Mouse (Mus musculus) frontal cortex, postnatal 36 days (tissue): ENCODE measurements around the gene Upb1.
A peak's percentile ranks its signal among the peaks of the same experiment; 100 is the strongest.

ENCODE experiments used
- DNase-seq, 2 experiments: peaks; one replicate each; pipeline ENCODE4 v3.0.0; 2022; ENCODE audit warnings: low spot score in 2 of 2

Upb1 gene

GRCm38 (mm10) chr10:75428049-75429003, 27.4 kb downstream of the Upb1 start:
- DNase-seq: no peak

- DNase-seq: no peak
These were observed 28.1 kb downstream of the Upb1 start for GRCm38 (mm10) chr10:75429004-75429380.

- peak in 1 of 2 experiments; percentile 17 for DNase-seq
These were observed 28.7 kb downstream of the Upb1 start for GRCm38 (mm10) chr10:75429522-75430146.

GRCm38 (mm10) chr10:75430147-75430537, 29.2 kb downstream of the Upb1 start:
- DNase-seq: no peak

- no peak for DNase-seq
These were observed 29.7 kb downstream of the Upb1 start for GRCm38 (mm10) chr10:75430633-75431032.

GRCm38 (mm10) chr10:75436604-75437217, 35.8 kb downstream of the Upb1 start:
- peak; percentile 86 to 90 for DNase-seq

- no peak for DNase-seq
These were observed 36.4 kb downstream of the Upb1 start for GRCm38 (mm10) chr10:75437284-75437683.

- peak; percentile 16 to 45 for DNase-seq
These were observed 37.4 kb downstream of the Upb1 start for GRCm38 (mm10) chr10:75438132-75438810.

DNA sequence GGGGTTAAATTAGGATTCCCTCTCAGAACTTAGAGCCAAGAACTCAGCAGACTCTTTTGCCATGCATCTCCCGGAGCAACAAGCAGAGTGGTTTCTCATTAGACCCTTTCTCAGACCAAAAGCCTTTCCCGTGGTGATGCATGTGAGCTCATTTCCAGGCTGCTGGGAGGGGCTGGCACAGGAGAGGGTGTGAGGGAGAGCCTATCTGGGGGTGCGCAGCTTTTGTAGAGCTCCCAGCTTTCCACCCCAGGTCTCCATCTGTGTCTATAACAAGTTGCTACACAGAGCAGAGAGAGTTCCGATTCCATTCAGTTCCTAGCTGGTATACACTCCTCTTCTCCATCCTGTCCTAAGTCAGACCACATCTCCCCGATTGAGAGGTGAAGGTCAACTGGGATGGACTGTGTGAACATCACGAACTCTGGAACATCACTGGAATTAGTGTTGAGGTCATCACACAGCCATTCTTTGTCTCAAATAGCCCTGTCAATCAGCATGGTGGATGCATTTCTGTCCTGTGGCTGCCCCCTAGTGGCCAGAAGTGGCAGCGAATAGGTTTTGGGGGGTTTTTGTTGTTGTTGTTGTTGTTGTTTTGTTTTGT, 38.4 kb downstream of the Upb1 start:
- DNase-seq: peak; percentile 30 to 45

DNA sequence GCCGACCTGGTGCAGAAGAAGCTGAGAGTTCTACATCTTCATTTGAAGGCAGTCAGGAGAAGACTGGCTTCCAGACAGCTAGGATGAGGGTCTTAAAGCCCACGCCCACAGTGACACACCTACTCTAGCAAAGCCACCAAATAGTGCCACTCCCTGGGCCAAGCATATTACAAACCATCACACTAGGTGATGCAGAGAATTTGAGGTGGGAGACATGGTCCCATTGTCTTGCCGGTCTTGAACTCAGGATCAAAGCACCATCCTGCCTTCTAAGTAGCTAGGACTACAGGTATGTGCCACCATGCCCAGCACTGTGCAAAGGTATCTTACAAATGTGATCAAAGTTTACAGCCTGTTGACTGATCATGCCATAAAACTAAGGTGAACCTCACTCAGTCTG, 39.8 kb downstream of the Upb1 start:
- DNase-seq: no peak

GRCm38 (mm10) chr10:75441800-75442199, 40.9 kb downstream of the Upb1 start:
- DNase-seq: no peak

DNA sequence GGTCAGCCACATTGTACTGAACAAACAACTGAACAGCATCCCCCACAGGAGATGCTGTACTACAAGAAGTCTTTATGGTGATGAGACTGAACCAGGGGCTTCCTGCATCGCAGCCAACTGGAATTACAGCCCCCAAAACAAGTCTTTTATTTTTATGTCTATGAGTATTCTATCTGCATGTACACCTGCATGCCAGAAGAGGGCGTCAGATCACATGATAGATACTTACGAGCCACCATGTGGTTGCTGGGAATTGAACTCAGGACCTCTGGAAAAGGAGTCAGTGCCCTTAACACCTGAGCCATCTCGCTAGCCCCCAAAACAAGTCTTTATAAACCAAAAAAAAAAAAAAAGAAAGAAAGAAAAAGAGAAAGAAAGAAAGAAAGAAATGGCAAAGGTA, 42.1 kb downstream of the Upb1 start:
- no peak for DNase-seq

DNA sequence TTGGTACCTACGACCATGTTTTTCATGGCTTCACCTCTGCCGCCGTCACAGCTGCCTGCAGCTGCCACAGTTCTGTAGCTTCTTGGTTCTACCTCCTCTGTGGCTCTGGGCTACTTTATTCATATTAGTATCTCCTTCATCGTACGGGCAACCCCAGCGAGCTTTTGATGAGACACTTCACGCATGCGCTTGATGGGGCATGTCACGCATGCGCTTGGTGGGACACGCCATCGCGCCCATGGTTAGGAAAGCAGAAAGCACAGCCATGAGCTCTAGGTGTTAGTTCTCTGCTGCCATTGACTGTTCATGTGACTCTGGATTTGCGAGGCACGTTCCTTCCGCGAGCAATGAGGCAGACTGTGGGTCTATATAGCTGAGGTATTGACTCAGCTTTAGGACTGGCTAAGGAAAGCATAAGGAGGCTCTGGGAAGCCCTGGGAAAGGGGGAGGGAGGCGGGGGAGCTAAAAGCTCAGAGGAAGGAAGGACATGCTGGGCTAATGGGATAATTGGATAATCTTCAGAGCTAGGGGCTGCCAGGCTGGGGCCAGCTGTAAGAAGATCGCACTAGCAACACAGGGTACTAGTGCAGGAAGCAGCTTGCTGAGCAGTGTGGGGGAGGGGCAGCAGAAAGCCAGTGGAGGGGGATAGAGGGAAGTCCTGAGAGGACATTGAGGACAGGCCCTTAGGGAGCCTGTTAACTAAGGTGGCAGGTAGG, 43.4 kb downstream of the Upb1 start:
- no peak for DNase-seq

DNA sequence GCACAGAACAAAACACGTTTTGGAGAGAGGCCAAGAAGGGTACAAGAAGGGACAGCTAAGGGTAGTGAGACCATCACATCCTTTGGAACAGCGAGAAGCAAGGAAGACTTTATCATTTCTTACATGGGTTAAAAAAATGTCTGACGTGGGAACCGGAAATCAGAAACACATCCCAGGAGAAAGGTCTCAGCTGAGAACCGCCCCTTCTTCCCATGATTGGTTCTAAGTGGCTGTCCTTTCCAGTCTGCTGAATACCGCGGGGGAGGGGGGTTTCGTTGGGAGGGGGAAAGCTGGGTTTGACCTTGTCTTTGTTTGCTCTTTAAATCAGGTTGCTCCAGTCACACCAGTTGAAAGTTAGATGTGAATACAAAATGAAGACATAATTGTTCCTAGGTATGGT, 44.1 kb downstream of the Upb1 start:
- DNase-seq: no peak

DNA sequence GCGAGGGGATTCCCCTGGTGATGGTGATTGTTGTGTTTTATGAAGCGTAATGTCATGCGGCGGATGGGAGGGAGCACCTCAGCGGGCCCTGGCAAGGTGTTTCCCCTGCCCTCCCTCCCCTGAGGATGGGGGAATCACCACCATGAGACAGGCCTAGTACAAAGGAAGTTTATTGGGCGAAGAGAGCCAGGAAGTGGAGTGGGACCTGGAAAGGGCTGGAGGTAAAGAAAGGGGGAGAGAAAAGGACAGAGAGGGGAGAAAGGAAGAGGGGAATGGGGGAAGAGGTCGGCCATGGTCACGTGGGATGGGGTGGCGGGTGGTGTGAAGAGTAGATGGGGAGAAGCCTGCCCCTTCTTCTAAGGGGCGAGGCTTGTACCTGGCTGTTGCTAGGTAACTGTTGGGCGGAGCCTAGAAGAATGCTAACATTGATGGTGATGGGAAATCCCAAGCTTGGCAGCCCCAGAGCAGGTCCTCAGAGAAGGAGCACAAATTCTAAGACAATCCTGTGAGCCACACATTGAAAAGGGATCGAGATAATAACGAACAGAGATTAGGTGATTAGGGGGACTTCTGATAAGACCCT, 45.7 kb downstream of the Upb1 start:
- no peak for DNase-seq

- no peak for DNase-seq
These were observed 46.6 kb downstream of the Upb1 start for GRCm38 (mm10) chr10:75447489-75447888.

GRCm38 (mm10) chr10:75448806-75449420, 48.0 kb downstream of the Upb1 start:
- no peak for DNase-seq

DNA sequence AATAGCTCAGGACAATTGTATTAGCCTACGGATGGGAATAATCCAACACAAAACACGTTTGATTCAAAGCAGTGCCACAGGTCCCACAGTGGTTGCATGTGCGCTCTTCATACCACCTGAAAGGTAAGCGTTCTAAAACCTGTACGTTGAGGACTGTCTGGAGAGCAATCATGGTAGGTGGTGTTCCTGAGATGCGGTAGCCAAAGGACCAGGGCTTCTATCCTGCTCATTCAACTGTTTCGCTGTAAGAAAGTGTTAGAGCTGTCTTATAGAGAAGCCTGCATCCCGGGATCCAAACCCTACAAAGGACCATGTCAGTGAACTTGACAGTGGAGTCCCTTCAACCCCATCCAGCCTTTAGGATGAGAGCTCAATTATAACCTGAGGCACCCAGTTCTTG, 49.4 kb downstream of the Upb1 start:
- DNase-seq: no peak

- DNase-seq: no peak
These were observed 50.3 kb downstream of the Upb1 start for GRCm38 (mm10) chr10:75451036-75451786.
